Mouse (Mus musculus): ENCODE measurements around the gene Gpt2.

DNA sequence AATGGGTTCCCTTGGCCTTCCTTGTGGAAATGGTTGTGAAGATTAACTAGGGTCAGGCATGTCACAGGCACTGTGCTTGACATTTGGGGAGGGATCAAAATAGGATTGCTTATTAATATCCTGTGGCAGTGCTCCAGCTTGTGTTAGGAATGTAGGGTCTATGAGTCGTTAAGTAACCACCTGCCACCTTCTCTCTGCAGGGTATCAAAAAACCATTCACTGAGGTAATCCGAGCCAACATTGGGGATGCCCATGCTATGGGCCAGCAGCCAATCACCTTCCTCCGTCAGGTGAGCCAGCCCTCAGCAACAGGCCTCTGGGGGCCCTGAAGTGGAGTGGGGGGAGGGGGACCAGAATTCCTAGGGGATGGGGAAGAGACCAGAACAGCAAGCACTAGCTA is 10.7 kb downstream of the Gpt2 start:
- TF ChIP-seq POLR2A (IDR thresholded peaks at IDR 0.05; ENCODE audit: insufficient read length, low read depth) (no peak), REST (IDR thresholded peaks at IDR 0.05; ENCODE audit: insufficient read depth, insufficient read length) (no peak), MYOG (IDR thresholded peaks at IDR 0.05; ENCODE audit: control insufficient read depth in 1 of 3, insufficient read depth in 1 of 3, insufficient read length in 2 of 3, low read depth in 2 of 3) (peak in 1 of 3 experiments; percentile 41), POLR2AphosphoS2 (IDR thresholded peaks at IDR 0.05; ENCODE audit: insufficient read length, low read depth) (no peak), MAX (IDR thresholded peaks at IDR 0.05; ENCODE audit: low read depth) (no peak), TCF12 (IDR thresholded peaks at IDR 0.05; ENCODE audit: insufficient read depth, poor library complexity, severe bottlenecking) (no peak), CEBPB (IDR thresholded peaks at IDR 0.05; ENCODE audit: insufficient read depth, poor library complexity, severe bottlenecking) (no peak), TCF3 (IDR thresholded peaks at IDR 0.05; ENCODE audit: insufficient read length, low read depth) (no peak), E2F4 (IDR thresholded peaks at IDR 0.05; ENCODE audit: insufficient read depth) (no peak), USF1 (IDR thresholded peaks at IDR 0.05; ENCODE audit: low read depth) (no peak), MYOD1 (IDR thresholded peaks at IDR 0.05; ENCODE audit: control insufficient read depth in 1 of 3, insufficient read length in 2 of 3, low read depth in 2 of 3) (peak in 1 of 3 experiments; percentile 73)
